Mouse (Mus musculus): ENCODE data around the gene Olfr818. TPM values are rescaled to one million over a fixed set of nuclear protein-coding genes. Genes with fewer than 3 reads are reported as not detected.
"Not testable (repeated sequence)": the region's sequence is repeated elsewhere in the genome, so short reads cannot be mapped to it uniquely, and the experiment has no call there.

Olfr818 gene
- not detected in 2 replicates for polyA plus RNA-seq (2011; ENCODE audit: insufficient read depth, insufficient read length, low read depth, missing spikeins)

DNA sequence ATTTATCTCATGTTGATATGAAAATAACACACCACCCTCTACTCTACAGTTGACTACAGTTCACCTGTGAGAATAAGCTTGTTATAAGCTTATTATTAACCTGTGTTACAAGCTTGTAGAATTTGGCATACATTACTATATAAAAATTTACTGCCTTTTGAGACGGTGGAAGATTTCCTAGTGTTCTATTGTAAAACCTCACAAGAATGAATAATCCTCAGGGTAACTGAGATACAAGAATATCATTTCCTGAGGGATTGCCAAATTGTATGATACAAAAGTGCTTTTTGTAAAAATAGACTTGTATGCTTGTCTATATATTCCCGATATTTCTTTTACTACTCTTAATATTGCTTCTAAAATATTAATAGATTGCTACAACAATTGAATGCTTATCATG, at the start of gene Olfr818:
Gene Olfr818, minus strand, starts transcription at position 101 of the 400 bp plus-strand sequence.
- Histone ChIP-seq H3K9me3 (replicated peaks; ENCODE audit: control insufficient read depth, insufficient read depth, low read length, poor library complexity, severe bottlenecking) (no peaks in the 10 kb centered on the region), H3K36me3 (ENCODE audit: control insufficient read depth, insufficient read depth, low read length, poor library complexity, severe bottlenecking) (no peaks in the 10 kb centered on the region), H3K27me3 (ENCODE audit: control insufficient read depth, insufficient read depth, low read length, poor library complexity, severe bottlenecking) (no peaks in the 10 kb centered on the region), H3K4me1 (ENCODE audit: control insufficient read depth, insufficient read depth, low read length) (no peaks in the 10 kb centered on the region), H3K27ac (ENCODE audit: insufficient read depth, low read length) (no peak within 1 kb of the TSS), H3K4me3 (ENCODE audit: low read depth, low read length) (no peak within 1 kb of the TSS), H3K9ac (ENCODE audit: low read depth, poor library complexity, severe bottlenecking) (no peak within 1 kb of the TSS)
- no peak for TF ChIP-seq CTCF (IDR thresholded peaks at IDR 0.05; ENCODE audit: low read depth, low read length)
- no peak for TF ChIP-seq POLR2A (IDR thresholded peaks at IDR 0.05; ENCODE audit: insufficient read depth, low read length)
- no peak for TF ChIP-seq EP300 (IDR thresholded peaks at IDR 0.05; ENCODE audit: insufficient read depth, low read depth, low read length)

GRCm38 (mm10) chr10:129984962-129985361, 36.1 kb upstream of the Olfr818 start, which contains the start of gene Gm10310:
TSS of gene Gm10310 (minus strand) at chr10:129985062.
- not testable (repeated sequence) for H3K4me1 ChIP-seq (ENCODE audit: control insufficient read depth, insufficient read depth, low read length); H3K27me3 ChIP-seq (ENCODE audit: control insufficient read depth, insufficient read depth, low read length, poor library complexity, severe bottlenecking); H3K9ac ChIP-seq (ENCODE audit: low read depth, poor library complexity, severe bottlenecking); H3K27ac ChIP-seq (ENCODE audit: insufficient read depth, low read length); H3K4me3 ChIP-seq (ENCODE audit: low read depth, low read length); H3K36me3 ChIP-seq (ENCODE audit: control insufficient read depth, insufficient read depth, low read length, poor library complexity, severe bottlenecking); H3K9me3 ChIP-seq (replicated peaks; ENCODE audit: control insufficient read depth, insufficient read depth, low read length, poor library complexity, severe bottlenecking)

DNA sequence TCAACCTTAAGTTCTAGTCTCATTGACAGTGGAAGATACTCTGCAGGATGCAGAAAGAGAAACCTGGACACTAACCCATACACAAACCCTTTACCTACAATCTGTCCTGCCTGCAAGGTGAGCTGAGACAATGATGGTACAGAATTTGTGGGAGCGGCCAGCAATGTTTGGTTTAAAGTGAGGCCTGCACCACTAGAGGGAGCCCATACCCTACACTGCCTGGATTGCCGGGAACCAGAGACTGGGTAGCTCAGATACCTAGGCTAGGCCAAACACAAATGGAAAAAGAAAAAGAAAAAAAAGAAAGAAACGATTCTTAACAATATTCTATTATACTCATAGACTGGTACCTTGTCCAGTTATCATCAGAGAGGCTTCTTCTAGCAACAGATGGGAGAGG, 33.0 kb upstream of the Olfr818 start:
- H3K4me1 ChIP-seq (ENCODE audit: control insufficient read depth, insufficient read depth, low read length); H3K9me3 ChIP-seq (replicated peaks; ENCODE audit: control insufficient read depth, insufficient read depth, low read length, poor library complexity, severe bottlenecking); H3K27me3 ChIP-seq (ENCODE audit: control insufficient read depth, insufficient read depth, low read length, poor library complexity, severe bottlenecking); H3K27ac ChIP-seq (ENCODE audit: insufficient read depth, low read length); H3K4me3 ChIP-seq (ENCODE audit: low read depth, low read length); H3K9ac ChIP-seq (ENCODE audit: low read depth, poor library complexity, severe bottlenecking); H3K36me3 ChIP-seq (ENCODE audit: control insufficient read depth, insufficient read depth, low read length, poor library complexity, severe bottlenecking): not testable (repeated sequence)

GRCm38 (mm10) chr10:129976040-129976439, 27.1 kb upstream of the Olfr818 start, which contains the start of gene Olfr247:
TSS of gene Olfr247 (minus strand) at chr10:129976140.
- not testable (repeated sequence) for H3K9ac ChIP-seq (ENCODE audit: low read depth, poor library complexity, severe bottlenecking); H3K27me3 ChIP-seq (ENCODE audit: control insufficient read depth, insufficient read depth, low read length, poor library complexity, severe bottlenecking); H3K27ac ChIP-seq (ENCODE audit: insufficient read depth, low read length); H3K9me3 ChIP-seq (replicated peaks; ENCODE audit: control insufficient read depth, insufficient read depth, low read length, poor library complexity, severe bottlenecking); H3K4me3 ChIP-seq (ENCODE audit: low read depth, low read length); H3K4me1 ChIP-seq (ENCODE audit: control insufficient read depth, insufficient read depth, low read length); H3K36me3 ChIP-seq (ENCODE audit: control insufficient read depth, insufficient read depth, low read length, poor library complexity, severe bottlenecking)

DNA sequence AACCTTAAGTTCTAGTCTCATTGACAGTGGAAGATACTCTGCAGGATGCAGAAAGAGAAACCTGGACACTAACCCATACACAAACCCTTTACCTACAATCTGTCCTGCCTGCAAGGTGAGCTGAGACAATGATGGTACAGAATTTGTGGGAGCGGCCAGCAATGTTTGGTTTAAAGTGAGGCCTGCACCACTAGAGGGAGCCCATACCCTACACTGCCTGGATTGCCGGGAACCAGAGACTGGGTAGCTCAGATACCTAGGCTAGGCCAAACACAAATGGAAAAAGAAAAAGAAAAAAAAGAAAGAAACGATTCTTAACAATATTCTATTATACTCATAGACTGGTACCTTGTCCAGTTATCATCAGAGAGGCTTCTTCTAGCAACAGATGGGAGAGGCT, 24.1 kb upstream of the Olfr818 start:
- not testable (repeated sequence) for H3K27ac ChIP-seq (ENCODE audit: insufficient read depth, low read length); H3K9me3 ChIP-seq (replicated peaks; ENCODE audit: control insufficient read depth, insufficient read depth, low read length, poor library complexity, severe bottlenecking); H3K4me1 ChIP-seq (ENCODE audit: control insufficient read depth, insufficient read depth, low read length); H3K4me3 ChIP-seq (ENCODE audit: low read depth, low read length); H3K27me3 ChIP-seq (ENCODE audit: control insufficient read depth, insufficient read depth, low read length, poor library complexity, severe bottlenecking); H3K9ac ChIP-seq (ENCODE audit: low read depth, poor library complexity, severe bottlenecking); H3K36me3 ChIP-seq (ENCODE audit: control insufficient read depth, insufficient read depth, low read length, poor library complexity, severe bottlenecking)

DNA sequence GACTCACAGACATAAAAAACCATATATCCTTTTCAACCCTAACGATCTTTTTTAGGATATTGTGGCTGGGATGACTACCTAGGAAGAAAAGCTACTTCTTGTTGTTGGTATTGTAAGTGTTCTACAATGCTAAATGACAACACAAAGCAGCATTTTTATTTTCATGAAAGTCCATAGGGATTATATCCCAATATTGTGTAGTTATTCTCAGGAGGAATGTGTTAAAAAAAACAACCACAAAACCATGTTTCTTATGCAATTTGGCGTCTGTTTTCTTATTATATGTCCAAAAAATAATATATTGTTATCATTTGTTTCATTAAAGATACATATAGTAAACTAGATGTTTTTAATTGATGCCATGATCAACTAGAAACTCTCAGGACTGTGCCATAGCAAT, 18.3 kb upstream of the Olfr818 start, which contains the start of gene Olfr819:
Gene Olfr819, minus strand, starts transcription at position 101 of the 400 bp plus-strand sequence.
- H3K9me3 ChIP-seq (replicated peaks; ENCODE audit: control insufficient read depth, insufficient read depth, low read length, poor library complexity, severe bottlenecking); H3K27ac ChIP-seq (ENCODE audit: insufficient read depth, low read length); H3K36me3 ChIP-seq (ENCODE audit: control insufficient read depth, insufficient read depth, low read length, poor library complexity, severe bottlenecking); H3K9ac ChIP-seq (ENCODE audit: low read depth, poor library complexity, severe bottlenecking); H3K27me3 ChIP-seq (ENCODE audit: control insufficient read depth, insufficient read depth, low read length, poor library complexity, severe bottlenecking); H3K4me3 ChIP-seq (ENCODE audit: low read depth, low read length); H3K4me1 ChIP-seq (ENCODE audit: control insufficient read depth, insufficient read depth, low read length): not testable (repeated sequence)

DNA sequence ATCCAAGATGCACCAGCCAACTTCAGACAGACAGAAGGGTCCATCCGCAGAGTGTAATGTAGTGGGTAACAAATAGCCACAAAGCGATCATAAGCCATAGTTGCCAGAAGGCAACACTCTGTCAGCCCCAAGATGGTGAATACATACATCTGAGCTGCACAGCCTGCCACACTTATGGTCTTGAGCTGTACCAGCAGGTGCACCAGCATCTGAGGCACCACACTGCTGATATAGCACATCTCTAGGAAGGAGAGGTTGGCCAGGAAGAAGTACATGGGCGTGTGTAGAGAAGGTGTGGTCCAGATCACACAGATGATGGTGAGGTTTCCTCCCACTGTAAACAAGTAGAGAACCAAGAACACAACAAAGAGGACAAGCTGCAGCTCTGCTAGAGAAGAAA, 17.3 kb upstream of the Olfr818 start:
- not testable (repeated sequence) for H3K9me3 ChIP-seq (replicated peaks; ENCODE audit: control insufficient read depth, insufficient read depth, low read length, poor library complexity, severe bottlenecking); H3K27me3 ChIP-seq (ENCODE audit: control insufficient read depth, insufficient read depth, low read length, poor library complexity, severe bottlenecking); H3K27ac ChIP-seq (ENCODE audit: insufficient read depth, low read length); H3K36me3 ChIP-seq (ENCODE audit: control insufficient read depth, insufficient read depth, low read length, poor library complexity, severe bottlenecking); H3K4me1 ChIP-seq (ENCODE audit: control insufficient read depth, insufficient read depth, low read length); H3K4me3 ChIP-seq (ENCODE audit: low read depth, low read length); H3K9ac ChIP-seq (ENCODE audit: low read depth, poor library complexity, severe bottlenecking)
